Mouse (Mus musculus): Measurements from ENCODE around the gene Actr5.

GRCm38 (mm10) chr2:158616296-158616695 lies 8.4 kb upstream of the Actr5 start:
- TF ChIP-seq POLR2A (IDR thresholded peaks at IDR 0.05; ENCODE audit: low read depth, low read length): no peak
- no peak for TF ChIP-seq CTCF (IDR thresholded peaks at IDR 0.05; ENCODE audit: extremely low read depth, insufficient read length, insufficient replicate concordance, low read depth, low read length)
